ENCODE assay signal across 19 mouse cellular contexts in genomic region chr2:173314291-173314690, GRCm38 (mm10).
"Had no signal": no experiment of that assay in that cellular context is flagged by ENCODE, and none has a peak within 500 bp of the region (broad histone marks: within the 10 kb centered on the region; RNA-seq: fewer than 3 reads in every experiment).

No protein-coding gene starts in this region.

- H3K4me1 ChIP-seq: limb, embryonic 10.5 days; limb, embryonic 13.5 days; liver, embryonic 12.5 days; liver, embryonic 15.5 days; megakaryocyte, embryonic 14.5 days; midbrain, embryonic 10.5 days had no signal

- DNase-seq: kidney, adult 18-20 months; kidney, adult 9 months; kidney, postnatal 25 days; layer of hippocampus, adult 9-11 months; liver; lung, adult 18-20 months; lung, postnatal 14 days; thymus, adult 2 months; thymus, postnatal 14 days; thymus, postnatal 4 days had no signal

- ATAC-seq: liver, embryonic 12.5 days; midbrain, embryonic 16.5 days had no signal

- H3K36me3 ChIP-seq: limb, embryonic 10.5 days; limb, embryonic 13.5 days; liver, embryonic 12.5 days; liver, embryonic 15.5 days; midbrain, embryonic 10.5 days had no signal

- H3K9me3 ChIP-seq: limb, embryonic 10.5 days; limb, embryonic 13.5 days; liver, embryonic 12.5 days; liver, embryonic 15.5 days; midbrain, embryonic 10.5 days had no signal

- H3K27me3 ChIP-seq: limb, embryonic 13.5 days; liver, embryonic 15.5 days had no signal

- H3K27ac ChIP-seq: layer of hippocampus, adult 2 months; limb, embryonic 10.5 days; limb, embryonic 13.5 days; liver, embryonic 12.5 days; liver, embryonic 15.5 days; macrophage; midbrain, embryonic 10.5 days had no signal

- H3K9ac ChIP-seq: limb, embryonic 13.5 days; liver, embryonic 12.5 days; liver, embryonic 15.5 days had no signal

- H3K4me3 ChIP-seq: layer of hippocampus, adult 2 months; limb, embryonic 10.5 days; limb, embryonic 13.5 days; liver, embryonic 12.5 days; liver, embryonic 15.5 days; megakaryocyte, embryonic 14.5 days; midbrain, embryonic 10.5 days had no signal

- H3K4me2 ChIP-seq: limb, embryonic 13.5 days; liver, embryonic 12.5 days; liver, embryonic 15.5 days had no signal
